Mouse (Mus musculus) ES-Bruce4 (cell line): ENCODE results near the gene Olfr1474.

Source experiments
- CTCF ChIP-seq: IDR thresholded peaks from one replicate; pipeline ENCODE4 v1.8.1; 2011; ENCODE audit warnings: low read depth, low read length
- POLR2A ChIP-seq: IDR thresholded peaks from one replicate; pipeline ENCODE4 v1.8.1; 2011; ENCODE audit warnings: low read length; ENCODE audit not compliant: insufficient read depth

DNA sequence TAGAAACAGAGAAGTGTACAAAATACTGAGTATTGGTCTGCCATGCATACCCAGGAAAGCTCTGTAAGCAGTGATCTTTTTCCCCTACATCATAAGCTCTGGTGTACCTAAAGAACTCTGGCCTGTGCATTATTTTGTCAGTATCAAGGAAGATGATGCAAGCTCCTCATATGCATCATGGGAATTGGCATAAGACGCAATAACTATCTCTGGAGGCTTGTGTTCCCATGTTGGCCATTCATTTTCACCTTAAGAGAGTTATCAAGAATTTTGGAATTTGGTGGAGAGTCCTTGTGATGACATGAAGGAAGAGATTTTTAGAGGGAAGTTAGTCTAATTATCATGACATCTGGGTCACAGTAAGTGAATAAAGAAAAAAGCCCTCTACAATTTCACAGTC, 13.4 kb upstream of the Olfr1474 start, which contains the start of gene Olfr1472:
- no peak for TF ChIP-seq POLR2A
- no peak for TF ChIP-seq CTCF
